Mouse (Mus musculus) neural tube, embryonic 13.5 days (tissue): ENCODE results near the gene Gm4553. TPM values are rescaled to one million over a fixed set of nuclear protein-coding genes. Genes with fewer than 3 reads are reported as not detected.
"Not testable (repeated sequence)": the region's sequence is repeated elsewhere in the genome, so short reads cannot be mapped to it uniquely, and the experiment has no call there.

Source experiments
- ATAC-seq: fragments of 200-750 bp; cut with Nextera tagmentation; 2 replicates; pipeline ENCODE4 v1.8.0; 2017; ENCODE audit warnings: low read depth, mild to moderate bottlenecking, moderate TSS enrichment, moderate library complexity
- H3K27ac ChIP-seq: fragments of 300-500 bp; sonication (generic); replicated peaks from 2 replicates; pipeline ENCODE4 v1.5.1; 2015; ENCODE audit warnings: moderate library complexity, mild to moderate bottlenecking, inconsistent platforms
- H3K27me3 ChIP-seq: fragments of 300-500 bp; sonication (generic); 2 replicates; pipeline ENCODE4 v1.6.1; 2015; ENCODE audit warnings: mild to moderate bottlenecking, inconsistent platforms
- H3K36me3 ChIP-seq: fragments of 300-500 bp; sonication (generic); 2 replicates; pipeline ENCODE4 v1.6.1; 2015; ENCODE audit warnings: mild to moderate bottlenecking, inconsistent platforms
- H3K4me1 ChIP-seq: fragments of 300-500 bp; sonication (generic); replicated peaks from 2 replicates; pipeline ENCODE4 v1.6.1; 2015; ENCODE audit warnings: inconsistent platforms
- H3K4me2 ChIP-seq: fragments of 300-500 bp; sonication (generic); 2 replicates; pipeline ENCODE4 v1.6.1; 2015; ENCODE audit warnings: inconsistent platforms, mild to moderate bottlenecking, moderate library complexity
- H3K4me3 ChIP-seq: fragments of 300-500 bp; sonication (generic); 2 replicates; pipeline ENCODE4 v1.5.1; 2015; ENCODE audit warnings: mild to moderate bottlenecking, inconsistent platforms
- H3K9ac ChIP-seq: fragments of 300-500 bp; sonication (generic); 2 replicates; pipeline ENCODE4 v1.6.1; 2015; ENCODE audit warnings: moderate library complexity, mild to moderate bottlenecking, inconsistent platforms
- H3K9me3 ChIP-seq: fragments of 300-500 bp; sonication (generic); 2 replicates; pipeline ENCODE4 v1.6.1; 2016; ENCODE audit warnings: inconsistent platforms
- WGBS: fragments of 180-500 bp; shearing (Covaris S2); methylation state at CpG from one replicate; pipeline ENCODE4 v1.1.7; 2015; 5-methylcytosine and 5-hydroxymethylcytosine counted together
- polyA plus RNA-seq: library from polyadenylated mRNA; unstranded; fragments of >200 nt; fragmentation: Nextera tagmentation; extraction: Ambion mirVana; gene quantifications from 2 replicates; pipeline ENCODE4 v1.2.1, GENCODE M21; 2015

The Gm4553 gene
- polyA plus RNA-seq, 1 experiment from 2014 or later: not detected

DNA sequence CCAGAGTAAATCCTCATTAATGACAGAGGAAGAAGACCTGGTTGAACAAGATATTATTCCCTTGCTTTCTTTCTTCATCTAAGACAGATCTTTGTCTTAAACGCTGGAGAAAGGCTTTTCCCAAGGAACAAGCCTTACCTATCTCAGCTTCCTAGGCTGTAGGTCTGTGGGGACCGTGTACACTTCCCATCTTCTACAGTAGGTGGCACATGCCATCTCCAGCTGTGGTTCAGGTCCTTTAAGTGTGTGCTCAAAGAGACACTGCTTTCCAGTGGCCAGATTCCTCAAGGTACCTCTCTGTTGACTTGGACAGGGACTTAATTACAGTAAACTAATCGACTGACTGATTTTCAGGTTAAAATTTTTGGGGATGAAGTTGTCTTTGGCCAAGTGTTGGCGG is 36.7 kb downstream of the Gm4553 start:
- Histone ChIP-seq H3K27ac (no peak overlapping the region), H3K27me3 (no peaks in the 10 kb centered on the region), H3K4me1 (no peaks in the 10 kb centered on the region), H3K36me3 (no peaks in the 10 kb centered on the region), H3K9me3 (no peaks in the 10 kb centered on the region), H3K4me2 (no peak overlapping the region), H3K9ac (no peak overlapping the region), H3K4me3 (no peak overlapping the region)
- no peak for ATAC-seq
- WGBS: 65% methylated on average over 4 of the region's 4 CpGs

DNA sequence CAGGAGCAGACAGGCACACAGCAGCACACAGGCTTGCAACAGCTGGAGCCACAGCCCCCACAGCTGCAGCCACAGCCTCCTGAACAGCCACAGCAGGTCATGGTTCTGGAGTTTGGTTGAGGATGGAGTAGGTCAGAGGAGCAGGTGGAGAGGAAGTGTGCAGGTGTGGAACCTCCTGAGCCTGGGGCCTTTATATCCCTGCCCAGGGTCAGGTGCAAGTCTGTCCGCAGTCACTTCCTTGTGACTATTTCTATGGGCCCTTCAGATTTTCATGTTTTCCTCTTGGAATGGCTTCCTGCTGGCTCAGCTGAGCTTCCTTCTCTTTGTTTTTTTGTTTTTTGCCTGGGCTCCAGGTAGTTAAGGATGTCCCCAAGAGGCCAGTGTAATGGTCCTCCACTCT is 44.9 kb downstream of the Gm4553 start, which contains the start of gene Gm45618:
TSS of gene Gm45618 (minus strand) at position 101 of the 400 bp plus-strand sequence.
- 85% methylated on average over 1 of the region's 1 CpGs for WGBS
- not testable (repeated sequence) for ATAC-seq, H3K27me3 ChIP-seq, H3K9me3 ChIP-seq, H3K4me3 ChIP-seq, H3K4me1 ChIP-seq, H3K9ac ChIP-seq, H3K36me3 ChIP-seq, H3K27ac ChIP-seq, H3K4me2 ChIP-seq

DNA sequence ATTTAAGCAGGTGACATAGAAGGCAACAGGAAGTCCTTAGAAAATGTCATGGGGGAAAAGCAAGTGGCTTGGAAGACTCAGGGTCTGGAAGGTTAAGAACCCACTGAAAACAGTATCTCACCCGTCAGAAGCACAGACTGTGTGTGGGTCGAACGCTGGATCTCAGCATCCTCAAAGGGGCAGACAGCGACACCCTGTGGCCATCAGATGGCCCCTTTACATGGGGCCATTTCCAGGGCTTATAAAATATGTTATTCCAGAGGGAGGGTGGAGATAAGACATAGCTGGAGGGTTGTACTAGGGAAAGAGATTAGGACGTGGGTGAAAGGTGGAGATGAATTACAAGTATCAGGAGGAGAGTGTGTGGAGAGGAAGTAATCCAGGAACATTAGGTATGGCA is 45.9 kb downstream of the Gm4553 start:
- Histone ChIP-seq H3K4me1 (no peaks in the 10 kb centered on the region), H3K4me3 (no peak overlapping the region), H3K27me3 (no peaks in the 10 kb centered on the region), H3K36me3 (no peaks in the 10 kb centered on the region), H3K9ac (no peak overlapping the region), H3K27ac (no peak overlapping the region), H3K4me2 (no peak overlapping the region), H3K9me3 (no peaks in the 10 kb centered on the region)
- ATAC-seq: no peak
- 21% methylated on average over 5 of the region's 5 CpGs for WGBS

Other genes with a start within 250 kb of the Gm4553 start
- 66.8 and 68.9 TPM in 2 replicates for gene Tollip, start 247.2 kb downstream of the Gm4553 start, polyA plus RNA-seq
- 20.1 and 20.6 TPM in 2 replicates for gene Brsk2, start 216.0 kb downstream of the Gm4553 start, polyA plus RNA-seq
- 51.3 and 52.8 TPM in 2 replicates for gene Mob2, start 104.7 kb downstream of the Gm4553 start, polyA plus RNA-seq
- gene Dusp8, start 69.9 kb downstream of the Gm4553 start, polyA plus RNA-seq: 88.4 and 96.1 TPM in 2 replicates
- gene Gm45618, start 45.0 kb downstream of the Gm4553 start, polyA plus RNA-seq: not detected in 2 replicates
- gene Gm39115, start 29.7 kb downstream of the Gm4553 start, polyA plus RNA-seq: not detected in 2 replicates
- gene Gm45337, start 21.1 kb downstream of the Gm4553 start, polyA plus RNA-seq: not detected in 2 replicates
- gene Gm29735, start 8.6 kb downstream of the Gm4553 start, polyA plus RNA-seq: not detected in 2 replicates
- not detected in 2 replicates for gene Krtap5-2, start 10.3 kb upstream of the Gm4553 start, polyA plus RNA-seq
- gene Gm10153, start 24.6 kb upstream of the Gm4553 start, polyA plus RNA-seq: not detected in 2 replicates
- not detected in 2 replicates for gene Krtap5-3, start 35.6 kb upstream of the Gm4553 start, polyA plus RNA-seq
- not detected in 2 replicates for gene Gm7579, start 46.1 kb upstream of the Gm4553 start, polyA plus RNA-seq
- not detected in 2 replicates for gene Krtap5-5, start 64.2 kb upstream of the Gm4553 start, polyA plus RNA-seq
- not detected in 2 replicates for gene Gm40460, start 75.3 kb upstream of the Gm4553 start, polyA plus RNA-seq
- not detected in 2 replicates for gene Gm2431, start 92.6 kb upstream of the Gm4553 start, polyA plus RNA-seq
- gene Gm4559, start 108.6 kb upstream of the Gm4553 start, polyA plus RNA-seq: not detected in 2 replicates
- not detected in 2 replicates for gene Krtap5-1, start 131.4 kb upstream of the Gm4553 start, polyA plus RNA-seq
- gene Krtap5-4, start 137.8 kb upstream of the Gm4553 start, polyA plus RNA-seq: not detected in 2 replicates
- 2.5 and 3.0 TPM in 2 replicates for gene Ifitm10, start 208.0 kb upstream of the Gm4553 start, polyA plus RNA-seq
- gene Gm49369, start 216.9 kb upstream of the Gm4553 start, polyA plus RNA-seq: 1.9 TPM in 1 of 2 replicates, not detected in the other
- gene Ctsd, start 222.3 kb upstream of the Gm4553 start, polyA plus RNA-seq: 282 and 288 TPM in 2 replicates